Mouse (Mus musculus): ENCODE data around the gene Ptprg.

GRCm38 (mm10) chr14:11807465-11807864, 254.1 kb downstream of the Ptprg start:
- TF ChIP-seq CTCF (IDR thresholded peaks at IDR 0.05; ENCODE audit: low read depth) (no peak), EP300 (IDR thresholded peaks at IDR 0.05; ENCODE audit: low read depth) (no peak)
